Mouse (Mus musculus) heart, embryonic 14.5 days (tissue): ENCODE data around the gene Amot. TPM values are rescaled to one million over a fixed set of nuclear protein-coding genes. Genes with fewer than 3 reads are reported as not detected.
A peak's percentile ranks its signal among the peaks of the same experiment; 100 is the strongest.

ENCODE experiments used
- ATAC-seq: fragments of 200-750 bp; cut with Nextera tagmentation; 2 replicates; pipeline ENCODE4 v1.8.0; 2017; ENCODE audit warnings: low read depth, moderate TSS enrichment; ENCODE audit not compliant: insufficient number of reproducible peaks, insufficient read depth, low FRiP score
- H3K27ac ChIP-seq, 2 experiments: fragments of 200-500 bp in 1 of 2; fragments of 300-500 bp in 1 of 2; sonication (generic) in 1 of 2; replicated peaks in 1 of 2; 2 replicates each; pipeline ENCODE4 v1.5.1; 2012 to 2014; ENCODE audit warnings: low read depth in 2 of 2, low read length in 2 of 2, control low read depth in 1 of 2, mild to moderate bottlenecking in 1 of 2, mixed read lengths in 1 of 2; ENCODE audit not compliant: control insufficient read depth in 1 of 2, insufficient read depth in 1 of 2
- H3K27me3 ChIP-seq: fragments of 300-500 bp; sonication (generic); 2 replicates; pipeline ENCODE4 v1.6.1; 2014; ENCODE audit warnings: mild to moderate bottlenecking, low read length, control low read depth; ENCODE audit not compliant: control insufficient read depth, insufficient read depth
- H3K36me3 ChIP-seq: fragments of 300-500 bp; sonication (generic); 2 replicates; pipeline ENCODE4 v1.6.1; 2014; ENCODE audit warnings: mild to moderate bottlenecking, control low read depth, low read length, mixed read lengths; ENCODE audit not compliant: control insufficient read depth, insufficient read depth
- H3K4me1 ChIP-seq, 2 experiments: fragments of 200-500 bp in 1 of 2; fragments of 300-500 bp in 1 of 2; sonication (generic) in 1 of 2; 2 replicates each; pipeline ENCODE4 v1.6.1; 2012 to 2014; ENCODE audit warnings: low read length in 2 of 2, control low read depth in 1 of 2, mixed read lengths in 1 of 2; ENCODE audit not compliant: control insufficient read depth in 2 of 2, insufficient read depth in 2 of 2
- H3K4me2 ChIP-seq: fragments of 300-500 bp; sonication (generic); 2 replicates; pipeline ENCODE4 v1.6.1; 2014; ENCODE audit warnings: mild to moderate bottlenecking, low read length
- H3K4me3 ChIP-seq, 2 experiments: fragments of 200-500 bp in 1 of 2; fragments of 300-500 bp in 1 of 2; sonication (generic) in 1 of 2; 2 replicates each; pipeline ENCODE4 v1.5.1; 2012 to 2014; ENCODE audit warnings: low read length in 2 of 2, mild to moderate bottlenecking in 2 of 2, control low read depth in 1 of 2, low read depth in 1 of 2, moderate library complexity in 1 of 2; ENCODE audit not compliant: control insufficient read depth in 1 of 2, insufficient read depth in 1 of 2
- H3K9ac ChIP-seq: fragments of 300-500 bp; sonication (generic); 2 replicates; pipeline ENCODE4 v1.6.1; 2014; ENCODE audit warnings: mild to moderate bottlenecking, low read length
- H3K9me3 ChIP-seq: fragments of 300-500 bp; sonication (generic); 2 replicates; pipeline ENCODE4 v1.6.1; 2016; ENCODE audit warnings: low read length, control low read depth; ENCODE audit not compliant: control insufficient read depth
- whole genome bisulfite sequencing: fragments of 180-500 bp; shearing (Covaris S2); extraction: QIAGEN DNeasy Blood & Tissue Kit; methylation state at CpG from one replicate; pipeline ENCODE4 v1.1.7; 2014; 5-methylcytosine and 5-hydroxymethylcytosine counted together
- polyA plus RNA-seq: library from polyadenylated mRNA; unstranded; fragments of >200 nt; fragmentation: Nextera tagmentation; extraction: Ambion mirVana; gene quantifications from 2 replicates; pipeline ENCODE4 v1.2.1, GENCODE M21; 2014

Amot gene
- polyA plus RNA-seq, 1 experiment from 2014 or later: 5.8 TPM

- H3K4me3 ChIP-seq: no peak overlapping the region
- no peak overlapping the region for H3K9ac ChIP-seq
- no peak overlapping the region for H3K27ac ChIP-seq
- no peaks in the 10 kb centered on the region for H3K4me1 ChIP-seq
- H3K4me2 ChIP-seq: no peak overlapping the region
- no peaks in the 10 kb centered on the region for H3K9me3 ChIP-seq
- 51% methylated on average over 9 of the region's 9 CpGs for WGBS
- no peaks in the 10 kb centered on the region for H3K27me3 ChIP-seq
- no peak for ATAC-seq
- H3K36me3 ChIP-seq: no peaks in the 10 kb centered on the region
These were observed 10.6 kb upstream of the Amot start for GRCm38 (mm10) chrX:145515498-145516158.

GRCm38 (mm10) chrX:145510675-145511074 lies 5.7 kb upstream of the Amot start:
- 45% methylated on average over 3 of the region's 3 CpGs for WGBS
- H3K9ac ChIP-seq: no peak overlapping the region
- no peaks in the 10 kb centered on the region for H3K27me3 ChIP-seq
- no peak overlapping the region for H3K27ac ChIP-seq
- H3K4me2 ChIP-seq: no peak overlapping the region
- H3K36me3 ChIP-seq: no peaks in the 10 kb centered on the region
- no peaks in the 10 kb centered on the region for H3K4me1 ChIP-seq
- no peak overlapping the region for H3K4me3 ChIP-seq
- H3K9me3 ChIP-seq: no peaks in the 10 kb centered on the region
- ATAC-seq: no peak

GRCm38 (mm10) chrX:145505457-145506201 lies 648 bp upstream of the Amot start:
- 14% methylated on average over 14 of the region's 14 CpGs for WGBS
- Histone ChIP-seq H3K9me3 (no peaks in the 10 kb centered on the region), H3K27ac (peak overlapping the region; percentile 53 to 59; a peak in 3 of 4 replicates), H3K4me1 (no peaks in the 10 kb centered on the region), H3K27me3 (no peaks in the 10 kb centered on the region), H3K36me3 (no peaks in the 10 kb centered on the region), H3K4me3 (peak overlapping the region; percentile 57 to 86), H3K4me2 (peak overlapping the region; percentile 68), H3K9ac (peak overlapping the region; percentile 63)
- peak; percentile 94 for ATAC-seq

GRCm38 (mm10) chrX:145501666-145502355 lies 3.2 kb downstream of the Amot start:
- no peak overlapping the region for H3K9ac ChIP-seq
- WGBS: 68% methylated on average over 8 of the region's 8 CpGs
- H3K36me3 ChIP-seq: no peaks in the 10 kb centered on the region
- no peak overlapping the region for H3K4me2 ChIP-seq
- H3K4me3 ChIP-seq: no peak overlapping the region
- H3K27me3 ChIP-seq: no peaks in the 10 kb centered on the region
- H3K27ac ChIP-seq: no peak overlapping the region
- peaks cover 2 to 4% of the 10 kb centered on the region in 2 experiments; a peak in 2 of 4 replicates for H3K4me1 ChIP-seq
- no peaks in the 10 kb centered on the region for H3K9me3 ChIP-seq
- ATAC-seq: no peak

- ATAC-seq: no peak
- WGBS: 59% methylated on average over 2 of the region's 2 CpGs
These were observed 5.9 kb downstream of the Amot start for GRCm38 (mm10) chrX:145499101-145499500.

GRCm38 (mm10) chrX:145498691-145499090 lies 6.3 kb downstream of the Amot start:
- Histone ChIP-seq H3K9me3 (no peaks in the 10 kb centered on the region), H3K4me1 (peaks cover 2 to 4% of the 10 kb centered on the region in 2 experiments; a peak in 2 of 4 replicates), H3K36me3 (no peaks in the 10 kb centered on the region), H3K27ac (no peak overlapping the region), H3K4me2 (no peak overlapping the region), H3K27me3 (no peaks in the 10 kb centered on the region), H3K9ac (no peak overlapping the region), H3K4me3 (no peak overlapping the region)
- 46% methylated on average over 4 of the region's 4 CpGs for WGBS
- no peak for ATAC-seq

More at GRCm38 (mm10) chrX:145499101-145499500, 5.9 kb downstream of the Amot start:
- Histone ChIP-seq H3K4me2 (no peak overlapping the region), H3K27me3 (no peaks in the 10 kb centered on the region), H3K4me3 (no peak overlapping the region), H3K36me3 (no peaks in the 10 kb centered on the region), H3K9me3 (no peaks in the 10 kb centered on the region), H3K9ac (no peak overlapping the region), H3K4me1 (peaks cover 2 to 4% of the 10 kb centered on the region in 2 experiments; a peak in 2 of 4 replicates), H3K27ac (no peak overlapping the region)

- Histone ChIP-seq H3K27me3 (no peaks in the 10 kb centered on the region), H3K9ac (no peak overlapping the region), H3K4me3 (no peak overlapping the region), H3K9me3 (no peaks in the 10 kb centered on the region), H3K4me2 (no peak overlapping the region), H3K4me1 (peaks cover 2 to 4% of the 10 kb centered on the region in 2 experiments; a peak in 2 of 4 replicates), H3K36me3 (no peaks in the 10 kb centered on the region), H3K27ac (no peak overlapping the region)
- ATAC-seq: no peak
- WGBS: 55% methylated on average over 6 of the region's 6 CpGs
These were observed 7.5 kb downstream of the Amot start for GRCm38 (mm10) chrX:145497486-145497885.
